Mouse (Mus musculus) myocyte (in vitro differentiated cells): ENCODE data around the gene Pfpl.

Experiments
- CEBPB ChIP-seq: IDR thresholded peaks from 2 replicates; pipeline ENCODE4 v1.6.1; 2011; ENCODE audit warnings: mild to moderate bottlenecking, moderate library complexity; ENCODE audit not compliant: poor library complexity, insufficient read depth, severe bottlenecking
- E2F4 ChIP-seq: IDR thresholded peaks from one replicate; pipeline ENCODE4 v1.6.1; 2011; ENCODE audit warnings: mild to moderate bottlenecking, control low read depth, moderate library complexity; ENCODE audit not compliant: insufficient read depth
- MAX ChIP-seq: IDR thresholded peaks from one replicate; pipeline ENCODE4 v1.6.1; 2011; ENCODE audit warnings: low read depth, mild to moderate bottlenecking, control low read depth
- MYOD1 ChIP-seq, 3 experiments: IDR thresholded peaks; one replicate each; pipeline ENCODE4 v1.6.1; 2011; ENCODE audit warnings: control low read depth in 2 of 3, low read depth in 2 of 3, mild to moderate bottlenecking in 2 of 3, moderate library complexity in 1 of 3; ENCODE audit not compliant: insufficient read length in 2 of 3, control insufficient read depth in 1 of 3
- MYOG ChIP-seq, 3 experiments: IDR thresholded peaks; one replicate each; pipeline ENCODE4 v1.6.1; 2011; ENCODE audit warnings: control low read depth in 2 of 3, low read depth in 2 of 3, mild to moderate bottlenecking in 2 of 3; ENCODE audit not compliant: insufficient read length in 2 of 3, control insufficient read depth in 1 of 3, insufficient read depth in 1 of 3
- POLR2A ChIP-seq: IDR thresholded peaks from one replicate; pipeline ENCODE4 v1.6.1; 2011; ENCODE audit warnings: low read depth, mild to moderate bottlenecking, control low read depth, moderate library complexity; ENCODE audit not compliant: insufficient read length
- POLR2AphosphoS2 ChIP-seq: IDR thresholded peaks from one replicate; pipeline ENCODE4 v1.6.1; 2011; ENCODE audit warnings: low read depth, control low read depth; ENCODE audit not compliant: insufficient read length
- TCF12 ChIP-seq: IDR thresholded peaks from one replicate; pipeline ENCODE4 v1.6.1; 2011; ENCODE audit warnings: mild to moderate bottlenecking, control low read depth; ENCODE audit not compliant: poor library complexity, insufficient read depth, severe bottlenecking
- TCF3 ChIP-seq: IDR thresholded peaks from one replicate; pipeline ENCODE4 v1.6.1; 2011; ENCODE audit warnings: low read depth, control low read depth; ENCODE audit not compliant: insufficient read length
- USF1 ChIP-seq: IDR thresholded peaks from one replicate; pipeline ENCODE4 v1.6.1; 2011; ENCODE audit warnings: low read depth, mild to moderate bottlenecking, control low read depth, moderate library complexity

DNA sequence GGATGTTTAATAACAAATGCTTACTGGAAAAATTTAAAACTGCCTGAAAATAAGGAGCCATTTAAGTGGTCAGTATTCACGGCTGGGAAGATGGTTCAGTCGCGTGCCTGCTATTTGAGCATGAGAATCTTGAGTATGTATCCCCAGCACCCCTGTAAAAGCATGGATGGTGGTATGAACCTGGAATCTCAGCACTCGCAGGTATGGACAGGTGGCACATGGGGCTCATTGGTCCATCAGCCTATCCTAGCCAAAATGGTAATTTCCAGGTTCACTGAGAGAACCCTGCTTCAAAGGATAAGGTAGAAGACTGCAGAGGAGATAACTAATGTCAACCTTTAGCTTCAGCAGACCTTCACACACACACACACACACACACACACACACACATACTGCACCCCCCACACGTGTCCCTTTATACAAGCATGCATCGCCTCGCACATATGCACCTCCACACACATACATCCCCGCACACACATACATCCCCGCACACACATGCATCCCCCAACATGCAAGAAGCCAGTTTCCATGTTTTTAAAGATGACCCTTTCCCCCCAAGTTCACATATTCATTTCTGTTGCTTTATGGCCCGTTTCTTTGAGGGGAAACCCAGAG lies 37.9 kb downstream of the Pfpl start:
- TF ChIP-seq MYOD1 (IDR thresholded peaks at IDR 0.05; ENCODE audit: control insufficient read depth in 1 of 3, insufficient read length in 2 of 3, low read depth in 2 of 3) (no peak), POLR2A (no peak), E2F4 (no peak), MYOG (IDR thresholded peaks at IDR 0.05; ENCODE audit: control insufficient read depth in 1 of 3, insufficient read depth in 1 of 3, insufficient read length in 2 of 3, low read depth in 2 of 3) (no peak), USF1 (no peak), CEBPB (no peak), TCF12 (no peak), MAX (no peak), POLR2AphosphoS2 (no peak), TCF3 (no peak)
